Mouse (Mus musculus) heart, embryonic 12.5 days (tissue): ENCODE measurements around the gene Osbpl2. TPM values are rescaled to one million over a fixed set of nuclear protein-coding genes. Genes with fewer than 3 reads are reported as not detected.

Experiments
- ATAC-seq: fragments of 200-750 bp; cut with Nextera tagmentation; 2 replicates; pipeline ENCODE4 v1.8.0; 2017; ENCODE audit warnings: moderate TSS enrichment, moderate library complexity; ENCODE audit not compliant: insufficient number of reproducible peaks, low FRiP score
- H3K27ac ChIP-seq: fragments of 300-500 bp; sonication (generic); 2 replicates; pipeline ENCODE4 v1.5.1; 2016; ENCODE audit warnings: mild to moderate bottlenecking, moderate library complexity; ENCODE audit not compliant: poor library complexity, severe bottlenecking
- H3K27me3 ChIP-seq: fragments of 300-500 bp; sonication (generic); replicated peaks from 2 replicates; pipeline ENCODE4 v1.6.1; 2016; ENCODE audit warnings: mild to moderate bottlenecking, moderate library complexity
- H3K36me3 ChIP-seq: fragments of 300-500 bp; sonication (generic); 2 replicates; pipeline ENCODE4 v1.6.1; 2016; ENCODE audit warnings: mild to moderate bottlenecking, moderate library complexity
- H3K4me1 ChIP-seq: fragments of 300-500 bp; sonication (generic); replicated peaks from 2 replicates; pipeline ENCODE4 v1.6.1; 2016; ENCODE audit warnings: mild to moderate bottlenecking
- H3K4me2 ChIP-seq: fragments of 300-500 bp; sonication (generic); 2 replicates; pipeline ENCODE4 v1.6.1; 2016; ENCODE audit warnings: mild to moderate bottlenecking, moderate library complexity
- H3K4me3 ChIP-seq: fragments of 300-500 bp; sonication (generic); 2 replicates; pipeline ENCODE4 v1.5.1; 2016; ENCODE audit warnings: mild to moderate bottlenecking
- H3K9ac ChIP-seq: fragments of 300-500 bp; sonication (generic); 2 replicates; pipeline ENCODE4 v1.6.1; 2016; ENCODE audit warnings: mild to moderate bottlenecking, moderate library complexity
- H3K9me3 ChIP-seq: fragments of 300-500 bp; sonication (generic); replicated peaks from 2 replicates; pipeline ENCODE4 v1.6.1; 2016; ENCODE audit warnings: mild to moderate bottlenecking, moderate library complexity
- WGBS: fragments of 180-500 bp; shearing (Covaris S2); methylation state at CpG from one replicate; pipeline ENCODE4 v1.1.7; 2016; 5-methylcytosine and 5-hydroxymethylcytosine counted together
- microRNA-seq: library from miRNA; unstranded; fragments of <30 nt; microRNA quantifications from one replicate; pipeline ENCODE4, GENCODE M21; 2017
- polyA plus RNA-seq: library from polyadenylated mRNA; unstranded; fragments of >200 nt; fragmentation: Nextera tagmentation; extraction: Ambion mirVana; gene quantifications from 2 replicates; pipeline ENCODE4 v1.2.1, GENCODE M21; 2016

Osbpl2 gene
- polyA plus RNA-seq, 1 experiment from 2014 or later = 37.2 TPM

DNA sequence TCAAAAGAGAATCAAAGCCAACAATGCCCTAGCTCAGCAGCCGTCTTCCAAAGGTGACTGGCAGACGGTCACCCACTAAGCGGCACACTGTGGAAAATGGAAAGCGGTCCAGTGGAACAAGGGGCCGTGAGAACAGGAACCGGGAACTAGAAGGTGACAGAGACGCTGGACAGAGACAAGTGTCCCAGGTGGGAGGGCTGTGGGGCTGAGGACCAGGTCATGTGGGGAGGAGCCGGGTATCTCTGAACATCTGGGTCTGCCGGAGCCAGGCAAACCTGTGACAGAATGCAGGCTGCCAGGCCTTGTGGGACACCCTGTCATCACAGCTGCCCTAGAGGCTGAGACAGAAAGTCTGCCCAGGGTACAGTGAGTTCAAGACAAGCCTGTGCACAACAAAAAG, 85.4 kb downstream of the Osbpl2 start:
- Histone ChIP-seq H3K27ac (no peak overlapping the region), H3K9me3 (no peaks in the 10 kb centered on the region)

GRCm38 (mm10) chr2:180205083-180205955, 86.2 kb downstream of the Osbpl2 start:
- H3K4me1 ChIP-seq = peaks cover 8% of the 10 kb centered on the region; the same call in 1 of the 2 replicates
- ATAC-seq = no peak
- H3K9ac ChIP-seq = no peak overlapping the region
- peaks cover 22% of the 10 kb centered on the region for H3K36me3 ChIP-seq
- no peak overlapping the region for H3K4me2 ChIP-seq
- H3K4me3 ChIP-seq = no peak overlapping the region
- WGBS = 84% methylated on average over 12 of the region's 12 CpGs
- H3K9me3 ChIP-seq = no peaks in the 10 kb centered on the region
- no peak overlapping the region for H3K27ac ChIP-seq
- no peaks in the 10 kb centered on the region for H3K27me3 ChIP-seq

More for the DNA sequence above, 85.4 kb downstream of the Osbpl2 start:
- H3K4me3 ChIP-seq = no peak overlapping the region
- H3K9ac ChIP-seq = no peak overlapping the region
- WGBS = 51% methylated on average over 9 of the region's 9 CpGs
- peaks cover 8% of the 10 kb centered on the region; the same call in 1 of the 2 replicates for H3K4me1 ChIP-seq
- peaks cover 22% of the 10 kb centered on the region for H3K36me3 ChIP-seq
- no peak for ATAC-seq
- H3K4me2 ChIP-seq = no peak overlapping the region
- no peaks in the 10 kb centered on the region for H3K27me3 ChIP-seq

DNA sequence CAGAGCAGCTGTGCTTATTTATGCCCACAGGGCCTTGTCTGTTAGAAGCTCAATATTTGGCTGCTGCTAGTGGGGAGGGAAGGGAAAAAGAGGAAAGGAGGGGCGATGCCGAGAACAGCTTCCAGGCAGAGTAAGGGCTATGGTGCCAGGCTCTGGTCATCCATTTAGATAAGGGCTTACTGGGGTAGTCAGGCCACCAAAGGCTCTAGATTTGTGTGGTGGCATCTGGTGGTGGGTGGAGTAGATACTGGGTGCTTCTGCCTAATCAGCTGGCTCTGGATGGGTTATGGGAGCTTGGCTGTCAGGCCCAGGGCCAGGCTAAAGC, 86.8 kb downstream of the Osbpl2 start:
- whole genome bisulfite sequencing = 69% methylated on average over 2 of the region's 2 CpGs
- Histone ChIP-seq H3K27ac (no peak overlapping the region), H3K9ac (no peak overlapping the region), H3K4me2 (no peak overlapping the region), H3K4me3 (no peak overlapping the region), H3K9me3 (no peaks in the 10 kb centered on the region), H3K27me3 (no peaks in the 10 kb centered on the region), H3K4me1 (peaks cover 8% of the 10 kb centered on the region; the same call in 1 of the 2 replicates), H3K36me3 (peaks cover 22% of the 10 kb centered on the region)
- ATAC-seq = no peak

GRCm38 (mm10) chr2:180207840-180208239, 88.7 kb downstream of the Osbpl2 start:
- H3K27ac ChIP-seq = no peak overlapping the region

GRCm38 (mm10) chr2:180208976-180209375, 89.9 kb downstream of the Osbpl2 start:
- WGBS = 79% methylated on average over 1 of the region's 1 CpGs
- H3K9me3 ChIP-seq = peaks cover 6% of the 10 kb centered on the region; the same call in 1 of the 2 replicates
- no peak for ATAC-seq

More at GRCm38 (mm10) chr2:180207840-180208239, 88.7 kb downstream of the Osbpl2 start:
- no peak overlapping the region for H3K9ac ChIP-seq
- H3K4me1 ChIP-seq = peaks cover 8% of the 10 kb centered on the region; the same call in 1 of the 2 replicates
- 65% methylated on average over 7 of the region's 7 CpGs for WGBS
- H3K36me3 ChIP-seq = peaks cover 12% of the 10 kb centered on the region
- H3K27me3 ChIP-seq = no peaks in the 10 kb centered on the region
- 0 out of 2 replicates have a peak, but pooled peaks have one; percentile 26 for ATAC-seq
- H3K4me3 ChIP-seq = no peak overlapping the region
- peaks cover 6% of the 10 kb centered on the region; the same call in 1 of the 2 replicates for H3K9me3 ChIP-seq
- H3K4me2 ChIP-seq = no peak overlapping the region

DNA sequence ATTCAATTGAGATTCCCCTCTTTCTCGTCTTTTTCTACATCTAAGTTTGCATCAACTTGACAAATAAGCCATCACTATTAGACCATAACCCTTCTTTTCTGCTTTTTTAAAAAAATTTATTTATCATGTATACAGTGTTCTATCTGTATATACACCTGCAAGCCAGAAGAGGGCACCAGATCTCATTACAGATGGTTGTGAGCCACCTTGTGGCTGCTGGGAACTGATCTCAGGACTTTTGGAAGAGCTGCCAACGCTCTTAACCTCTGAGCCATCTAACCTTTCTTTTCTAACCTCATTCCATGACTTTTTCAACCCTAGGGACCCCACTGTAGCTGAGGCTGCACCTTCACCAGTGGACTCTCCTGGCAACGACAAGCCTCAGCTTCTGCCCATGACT, 93.1 kb downstream of the Osbpl2 start:
- no peak for ATAC-seq
- Histone ChIP-seq H3K27me3 (no peaks in the 10 kb centered on the region), H3K36me3 (no peaks in the 10 kb centered on the region), H3K4me3 (no peak overlapping the region), H3K9ac (no peak overlapping the region), H3K4me2 (no peak overlapping the region), H3K9me3 (peaks cover 6% of the 10 kb centered on the region; the same call in 1 of the 2 replicates), H3K27ac (no peak overlapping the region), H3K4me1 (peaks cover 31% of the 10 kb centered on the region)
- WGBS = 91% methylated on average over 3 of the region's 3 CpGs

More at GRCm38 (mm10) chr2:180208976-180209375, 89.9 kb downstream of the Osbpl2 start:
- Histone ChIP-seq H3K4me3 (no peak overlapping the region), H3K27ac (no peak overlapping the region), H3K27me3 (no peaks in the 10 kb centered on the region), H3K36me3 (peaks cover 12% of the 10 kb centered on the region), H3K4me2 (no peak overlapping the region), H3K9ac (no peak overlapping the region), H3K4me1 (peaks cover 9% of the 10 kb centered on the region)

Small RNA genes within 50 kb of the gene (microRNA-seq; reads per million reads assigned to microRNA genes)
- gene Mir7005 = not detected

Other genes starting within 250 kb of the Osbpl2 start
- 2.4 and 2.7 TPM in 2 replicates for gene Taf4, start 142.7 kb upstream of the Osbpl2 start, polyA plus RNA-seq
- 4.8 and 6.9 TPM in 2 replicates for gene Lsm14b, start 94.3 kb upstream of the Osbpl2 start, polyA plus RNA-seq
- gene Psma7, start 76.9 kb upstream of the Osbpl2 start, polyA plus RNA-seq = 444 and 452 TPM in 2 replicates
- gene Ss18l1, start 76.8 kb upstream of the Osbpl2 start, polyA plus RNA-seq = 4.2 and 4.3 TPM in 2 replicates
- 23.7 and 24.4 TPM in 2 replicates for gene Mtg2, start 48.7 kb upstream of the Osbpl2 start, polyA plus RNA-seq
- not detected in 2 replicates for gene Hrh3, start 14.8 kb upstream of the Osbpl2 start, polyA plus RNA-seq
- 150 and 154 TPM in 2 replicates for gene Adrm1, start 52.2 kb downstream of the Osbpl2 start, polyA plus RNA-seq
- gene Lama5, start 106.6 kb downstream of the Osbpl2 start, polyA plus RNA-seq = 31.7 and 38.1 TPM in 2 replicates
- 336 and 349 TPM in 2 replicates for gene Rps21, start 138.1 kb downstream of the Osbpl2 start, polyA plus RNA-seq
- 15.8 and 16.2 TPM in 2 replicates for gene Cables2, start 154.2 kb downstream of the Osbpl2 start, polyA plus RNA-seq
- not detected in 2 replicates for gene Rbbp8nl, start 170.6 kb downstream of the Osbpl2 start, polyA plus RNA-seq
- 24.7 and 28.4 TPM in 2 replicates for gene Gata5, start 215.4 kb downstream of the Osbpl2 start, polyA plus RNA-seq